Mouse (Mus musculus) cerebellum, adult 2 months (tissue): Measurements from ENCODE around the gene Mid1.

Experiments
- CTCF ChIP-seq: fragments of 200-500 bp; IDR thresholded peaks from 2 replicates; pipeline ENCODE4 v1.5.1; 2011; ENCODE audit warnings: low read depth, mild to moderate bottlenecking, control low read depth, low read length, moderate library complexity, borderline replicate concordance; ENCODE audit not compliant: insufficient read depth
- POLR2A ChIP-seq: fragments of 200-500 bp; IDR thresholded peaks from 2 replicates; pipeline ENCODE4 v1.6.1; 2011; ENCODE audit warnings: low read length, control low read depth, borderline replicate concordance; ENCODE audit not compliant: insufficient read depth

DNA sequence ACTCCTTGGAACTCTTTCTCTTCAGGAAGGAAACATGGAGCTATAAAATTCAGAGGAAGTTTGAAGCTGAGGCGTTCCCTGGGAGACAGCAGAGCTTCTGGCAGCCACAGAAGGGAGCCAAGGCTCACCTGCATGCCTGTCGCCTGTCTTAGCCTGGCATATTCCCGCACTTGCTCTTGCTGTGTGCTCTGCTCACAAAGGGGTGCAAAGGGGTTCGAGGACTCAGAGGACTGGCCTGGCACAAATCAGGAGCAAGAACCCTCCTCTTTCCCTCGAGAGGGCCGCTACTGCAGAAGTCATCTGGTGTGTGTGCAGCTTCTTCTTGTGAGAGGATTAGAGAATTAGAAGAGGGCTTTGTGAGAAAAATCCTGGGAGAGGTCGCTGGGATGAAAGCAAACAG is 142.7 kb downstream of the Mid1 start:
- no peak for TF ChIP-seq POLR2A
- no peak for TF ChIP-seq CTCF
